Mouse (Mus musculus) heart, postnatal 0 days (tissue): ENCODE data around the gene Zmat3.

Source experiments
- CTCF ChIP-seq: IDR thresholded peaks from 2 replicates; pipeline ENCODE4 v1.5.1; 2016; ENCODE audit warnings: antibody characterized with exemption, control low read depth, low read depth
- EP300 ChIP-seq: IDR thresholded peaks from 2 replicates; pipeline ENCODE4 v1.6.1; 2016; ENCODE audit warnings: antibody characterized with exemption, low read depth

DNA sequence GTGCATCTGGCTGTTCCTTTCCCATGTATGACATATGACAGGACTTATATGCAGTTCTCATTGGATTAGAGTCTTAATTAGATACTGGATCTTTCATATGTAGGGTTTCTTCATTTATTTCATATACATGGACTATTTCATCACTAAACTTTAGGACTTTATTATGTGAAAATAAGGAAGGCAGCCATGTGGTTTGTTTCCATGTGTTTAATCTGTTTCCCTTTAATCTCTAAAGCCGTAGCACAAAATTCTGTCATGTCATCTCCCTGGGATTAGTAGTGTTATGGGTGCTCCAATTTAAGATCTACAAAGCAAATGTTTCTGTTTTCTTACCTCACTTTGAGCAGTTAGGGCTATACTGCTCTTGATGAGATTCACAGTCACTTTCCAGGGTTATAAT, 39.9 kb upstream of the Zmat3 start:
- TF ChIP-seq CTCF (no peak), EP300 (no peak)
